Mouse (Mus musculus): ENCODE results near the gene Tmem184b. TPM values are rescaled to one million over a fixed set of nuclear protein-coding genes. Genes with fewer than 3 reads are reported as not detected.

The Tmem184b gene
- polyA plus RNA-seq, 1 experiment from 2014 or later: 42.4 TPM

DNA sequence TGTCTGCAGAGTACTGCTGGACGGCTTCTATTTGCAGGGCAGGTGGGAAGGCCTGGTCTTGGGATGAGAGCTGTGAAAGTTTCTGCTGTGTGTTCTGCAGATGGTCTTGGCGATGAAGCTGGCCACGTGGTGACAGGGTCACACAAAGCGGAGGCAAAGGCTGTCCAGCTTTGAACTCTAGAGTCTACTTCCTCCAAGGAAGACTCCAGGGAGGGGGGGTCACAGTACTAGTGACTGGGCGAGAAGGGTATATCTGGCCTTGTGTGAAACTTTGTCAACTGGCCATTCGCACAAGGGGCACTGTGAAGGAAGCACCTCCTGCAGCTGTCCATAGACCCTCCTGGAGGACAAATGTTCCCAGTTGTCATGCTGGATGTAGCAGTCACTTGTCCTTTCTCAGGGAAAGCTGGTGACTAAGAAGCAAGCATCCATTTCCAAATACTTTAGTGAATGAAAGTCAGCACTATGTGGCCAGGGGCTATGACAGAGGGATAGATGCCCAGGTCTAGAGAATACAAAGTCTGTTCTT is 19.4 kb upstream of the Tmem184b start:
- Histone ChIP-seq H3K36me3 (ENCODE audit: control insufficient read depth, insufficient read depth, low read length) (peaks cover 71% of the 10 kb centered on the region), H3K4me1 (ENCODE audit: control insufficient read depth, insufficient read depth, low read depth, low read length) (no peaks in the 10 kb centered on the region), H3K4me3 (ENCODE audit: low read length) (no peak overlapping the region), H3K4me2 (ENCODE audit: low read length) (no peak overlapping the region), H3K9me3 (ENCODE audit: control insufficient read depth, low read length) (no peaks in the 10 kb centered on the region), H3K9ac (ENCODE audit: low read depth, low read length) (no peak overlapping the region), H3K27me3 (replicated peaks; ENCODE audit: control insufficient read depth, insufficient read depth, low read length) (no peaks in the 10 kb centered on the region), H3K27ac (ENCODE audit: low read depth, low read length) (no peak overlapping the region)
- 82% methylated on average over 6 of the region's 6 CpGs for WGBS
- no peak for ATAC-seq

DNA sequence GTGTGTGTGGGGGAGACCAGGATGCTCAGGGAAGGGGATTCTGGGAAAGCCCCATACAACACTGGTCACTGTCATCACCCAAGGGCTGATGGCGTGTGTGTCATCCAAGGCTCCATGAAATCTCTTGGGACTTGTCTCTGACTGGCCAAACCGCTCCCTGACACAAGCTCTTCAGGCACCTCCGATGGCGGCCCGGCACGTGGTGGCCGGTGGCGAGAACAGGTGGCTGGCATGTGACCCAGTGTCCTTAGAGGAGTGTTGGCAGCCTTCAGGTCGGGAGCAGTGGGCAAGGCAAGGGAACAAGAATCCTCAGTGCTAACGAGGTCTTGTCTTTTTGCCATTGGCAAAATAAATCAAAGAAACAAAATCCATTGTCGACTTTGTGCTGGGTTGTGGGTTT is 15.3 kb upstream of the Tmem184b start:
- H3K9me3 ChIP-seq (ENCODE audit: control insufficient read depth, low read length): no peaks in the 10 kb centered on the region
- no peaks in the 10 kb centered on the region for H3K4me1 ChIP-seq (ENCODE audit: control insufficient read depth, insufficient read depth, low read depth, low read length)
- H3K4me3 ChIP-seq (ENCODE audit: low read length): no peak overlapping the region
- H3K9ac ChIP-seq (ENCODE audit: low read depth, low read length): no peak overlapping the region
- no peak for ATAC-seq
- no peak overlapping the region for H3K27ac ChIP-seq (ENCODE audit: low read depth, low read length)
- no peak overlapping the region for H3K4me2 ChIP-seq (ENCODE audit: low read length)
- peaks cover 48% of the 10 kb centered on the region for H3K36me3 ChIP-seq (ENCODE audit: control insufficient read depth, insufficient read depth, low read length)
- 89% methylated on average over 11 of the region's 11 CpGs for WGBS
- H3K27me3 ChIP-seq (replicated peaks; ENCODE audit: control insufficient read depth, insufficient read depth, low read length): no peaks in the 10 kb centered on the region

- no peak overlapping the region for H3K4me3 ChIP-seq (ENCODE audit: low read length)
- no peaks in the 10 kb centered on the region for H3K9me3 ChIP-seq (ENCODE audit: control insufficient read depth, low read length)
- no peaks in the 10 kb centered on the region for H3K4me1 ChIP-seq (ENCODE audit: control insufficient read depth, insufficient read depth, low read depth, low read length)
- no peak for ATAC-seq
- 100% methylated on average over 3 of the region's 3 CpGs for WGBS
- no peak overlapping the region for H3K9ac ChIP-seq (ENCODE audit: low read depth, low read length)
- H3K27ac ChIP-seq (ENCODE audit: low read depth, low read length): no peak overlapping the region
- peaks cover 45% of the 10 kb centered on the region for H3K36me3 ChIP-seq (ENCODE audit: control insufficient read depth, insufficient read depth, low read length)
- no peaks in the 10 kb centered on the region for H3K27me3 ChIP-seq (replicated peaks; ENCODE audit: control insufficient read depth, insufficient read depth, low read length)
- H3K4me2 ChIP-seq (ENCODE audit: low read length): no peak overlapping the region
Observed at GRCm38 (mm10) chr15:79418265-79418664, 14.9 kb upstream of the Tmem184b start.

GRCm38 (mm10) chr15:79417379-79417778 is 14.0 kb upstream of the Tmem184b start:
- no peak for ATAC-seq
- H3K4me1 ChIP-seq (ENCODE audit: control insufficient read depth, insufficient read depth, low read depth, low read length): no peaks in the 10 kb centered on the region
- WGBS: 96% methylated on average over 3 of the region's 3 CpGs
- peaks cover 37% of the 10 kb centered on the region for H3K36me3 ChIP-seq (ENCODE audit: control insufficient read depth, insufficient read depth, low read length)
- H3K27ac ChIP-seq (ENCODE audit: low read depth, low read length): no peak overlapping the region
- no peaks in the 10 kb centered on the region for H3K27me3 ChIP-seq (replicated peaks; ENCODE audit: control insufficient read depth, insufficient read depth, low read length)
- no peak overlapping the region for H3K4me2 ChIP-seq (ENCODE audit: low read length)
- no peak overlapping the region for H3K4me3 ChIP-seq (ENCODE audit: low read length)
- H3K9me3 ChIP-seq (ENCODE audit: control insufficient read depth, low read length): no peaks in the 10 kb centered on the region
- no peak overlapping the region for H3K9ac ChIP-seq (ENCODE audit: low read depth, low read length)

DNA sequence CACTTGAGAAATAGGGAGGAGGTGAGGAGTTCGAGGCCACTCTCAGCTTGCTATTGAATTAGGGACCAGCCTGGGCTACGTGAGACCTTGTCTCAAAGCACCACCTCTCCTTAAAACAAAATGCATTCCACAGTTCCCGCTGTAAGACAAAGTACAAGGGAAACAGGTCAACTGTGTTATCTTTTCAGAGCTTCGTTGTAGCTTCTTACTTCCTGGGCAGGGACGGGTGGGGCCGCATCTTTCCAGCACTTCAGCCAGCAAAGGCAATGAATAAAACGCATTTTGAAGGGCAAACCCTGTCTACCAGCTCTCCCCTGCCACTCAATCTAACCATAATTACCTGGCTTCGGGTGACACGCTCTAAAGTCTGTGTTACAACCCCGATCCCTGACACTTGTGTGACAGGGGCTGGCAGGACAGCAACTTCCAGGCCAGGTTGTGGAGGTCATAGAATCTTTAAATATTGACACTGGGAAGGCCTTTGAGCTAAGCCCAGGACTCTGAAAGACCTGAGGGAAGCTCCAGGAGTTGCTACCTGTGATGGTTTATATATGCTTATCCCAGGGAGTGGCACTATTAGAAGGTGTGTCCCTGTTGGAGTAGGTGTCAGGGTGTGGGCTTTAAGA is 13.2 kb upstream of the Tmem184b start:
- Histone ChIP-seq H3K36me3 (ENCODE audit: control insufficient read depth, insufficient read depth, low read length) (peaks cover 30% of the 10 kb centered on the region), H3K4me3 (ENCODE audit: low read length) (no peak overlapping the region), H3K9me3 (ENCODE audit: control insufficient read depth, low read length) (no peaks in the 10 kb centered on the region), H3K27ac (ENCODE audit: low read depth, low read length) (no peak overlapping the region), H3K4me2 (ENCODE audit: low read length) (no peak overlapping the region), H3K27me3 (replicated peaks; ENCODE audit: control insufficient read depth, insufficient read depth, low read length) (no peaks in the 10 kb centered on the region), H3K9ac (ENCODE audit: low read depth, low read length) (no peak overlapping the region), H3K4me1 (ENCODE audit: control insufficient read depth, insufficient read depth, low read depth, low read length) (no peaks in the 10 kb centered on the region)
- 94% methylated on average over 10 of the region's 10 CpGs for WGBS
- no peak for ATAC-seq

DNA sequence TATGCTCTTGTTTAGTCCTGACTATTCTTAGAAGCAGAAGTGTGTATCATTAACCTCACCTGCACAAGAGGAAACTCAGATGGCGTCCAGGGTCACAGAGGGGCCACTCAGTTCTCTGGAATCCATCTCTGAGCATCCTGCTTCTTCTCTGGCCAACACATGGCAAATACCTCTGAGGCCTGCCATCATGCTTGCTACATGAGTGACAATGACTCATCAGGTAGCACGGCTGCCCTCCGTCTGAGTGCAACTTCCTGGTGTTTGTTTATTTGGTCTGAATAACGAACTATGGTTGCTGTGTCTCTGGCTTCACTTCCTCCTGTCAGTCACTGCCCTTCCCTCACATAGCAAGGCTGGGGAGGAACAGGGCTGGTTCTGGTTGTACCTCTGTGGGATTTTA is 11.1 kb upstream of the Tmem184b start:
- Histone ChIP-seq H3K27ac (ENCODE audit: low read depth, low read length) (no peak overlapping the region), H3K27me3 (replicated peaks; ENCODE audit: control insufficient read depth, insufficient read depth, low read length) (no peaks in the 10 kb centered on the region), H3K4me1 (ENCODE audit: control insufficient read depth, insufficient read depth, low read depth, low read length) (no peaks in the 10 kb centered on the region), H3K9me3 (ENCODE audit: control insufficient read depth, low read length) (no peaks in the 10 kb centered on the region), H3K9ac (ENCODE audit: low read depth, low read length) (no peak overlapping the region), H3K4me3 (ENCODE audit: low read length) (no peak overlapping the region), H3K4me2 (ENCODE audit: low read length) (no peak overlapping the region), H3K36me3 (ENCODE audit: control insufficient read depth, insufficient read depth, low read length) (peaks cover 15% of the 10 kb centered on the region)
- WGBS: 57% methylated on average over 4 of the region's 4 CpGs
- ATAC-seq: no peak

- H3K27ac ChIP-seq (ENCODE audit: low read depth, low read length): no peak overlapping the region
- H3K36me3 ChIP-seq (ENCODE audit: control insufficient read depth, insufficient read depth, low read length): peaks cover 8% of the 10 kb centered on the region
- no peaks in the 10 kb centered on the region for H3K27me3 ChIP-seq (replicated peaks; ENCODE audit: control insufficient read depth, insufficient read depth, low read length)
- WGBS: 84% methylated on average over 8 of the region's 8 CpGs
- no peak overlapping the region for H3K9ac ChIP-seq (ENCODE audit: low read depth, low read length)
- no peaks in the 10 kb centered on the region for H3K4me1 ChIP-seq (ENCODE audit: control insufficient read depth, insufficient read depth, low read depth, low read length)
- H3K9me3 ChIP-seq (ENCODE audit: control insufficient read depth, low read length): no peaks in the 10 kb centered on the region
- ATAC-seq: no peak
- H3K4me3 ChIP-seq (ENCODE audit: low read length): no peak overlapping the region
- H3K4me2 ChIP-seq (ENCODE audit: low read length): no peak overlapping the region
Observed at GRCm38 (mm10) chr15:79413802-79414201, 10.4 kb upstream of the Tmem184b start.

- peaks cover 3% of the 10 kb centered on the region; the same call in 1 of the 2 replicates for H3K36me3 ChIP-seq (ENCODE audit: control insufficient read depth, insufficient read depth, low read length)
- no peak overlapping the region for H3K4me3 ChIP-seq (ENCODE audit: low read length)
- H3K4me1 ChIP-seq (ENCODE audit: control insufficient read depth, insufficient read depth, low read depth, low read length): no peaks in the 10 kb centered on the region
- no peaks in the 10 kb centered on the region for H3K9me3 ChIP-seq (ENCODE audit: control insufficient read depth, low read length)
- H3K9ac ChIP-seq (ENCODE audit: low read depth, low read length): no peak overlapping the region
- no peak overlapping the region for H3K27ac ChIP-seq (ENCODE audit: low read depth, low read length)
- no peak for ATAC-seq
- WGBS: 96% methylated on average over 3 of the region's 3 CpGs
- no peaks in the 10 kb centered on the region for H3K27me3 ChIP-seq (replicated peaks; ENCODE audit: control insufficient read depth, insufficient read depth, low read length)
- no peak overlapping the region for H3K4me2 ChIP-seq (ENCODE audit: low read length)
Observed at GRCm38 (mm10) chr15:79413201-79413600, 9.8 kb upstream of the Tmem184b start.

DNA sequence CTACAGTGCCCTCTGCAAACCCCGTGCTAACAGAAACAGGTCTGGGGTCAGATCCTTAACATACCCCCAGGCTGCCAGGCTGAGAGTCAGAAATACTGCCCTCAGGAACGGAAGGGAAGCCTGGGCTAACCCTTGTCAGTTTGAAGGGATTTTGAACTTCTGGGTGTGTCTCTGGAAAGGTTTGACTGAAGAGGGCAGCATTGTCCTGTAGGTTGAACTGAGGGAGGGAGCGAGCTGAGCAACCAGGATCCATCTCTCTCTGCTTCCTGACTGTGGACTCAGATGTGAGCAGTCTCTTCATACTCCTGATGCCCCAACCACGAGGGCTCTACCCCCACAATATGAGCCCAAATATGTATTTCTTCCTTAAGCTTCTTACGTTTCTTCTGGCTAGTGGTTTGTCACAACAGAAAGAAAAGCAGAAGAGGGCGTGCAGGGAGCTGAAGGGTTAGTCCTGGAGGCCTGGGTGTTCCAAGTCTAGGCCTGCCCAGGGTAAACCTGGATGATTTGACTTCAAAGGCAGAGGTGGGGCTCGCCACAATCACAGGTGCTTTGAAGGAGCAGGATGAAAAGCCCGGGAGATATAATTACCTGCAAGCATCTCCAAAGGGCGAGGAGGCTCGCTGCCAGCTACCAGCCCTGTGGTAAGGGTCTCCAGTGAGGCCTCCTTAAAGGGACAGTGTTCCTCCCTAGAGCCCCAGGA is 8.1 kb upstream of the Tmem184b start:
- no peaks in the 10 kb centered on the region for H3K36me3 ChIP-seq (ENCODE audit: control insufficient read depth, insufficient read depth, low read length)
- no peak overlapping the region for H3K9ac ChIP-seq (ENCODE audit: low read depth, low read length)
- H3K4me2 ChIP-seq (ENCODE audit: low read length): no peak overlapping the region
- no peaks in the 10 kb centered on the region for H3K9me3 ChIP-seq (ENCODE audit: control insufficient read depth, low read length)
- no peaks in the 10 kb centered on the region for H3K4me1 ChIP-seq (ENCODE audit: control insufficient read depth, insufficient read depth, low read depth, low read length)
- WGBS: 68% methylated on average over 10 of the region's 10 CpGs
- H3K27ac ChIP-seq (ENCODE audit: low read depth, low read length): no peak overlapping the region
- H3K4me3 ChIP-seq (ENCODE audit: low read length): no peak overlapping the region
- H3K27me3 ChIP-seq (replicated peaks; ENCODE audit: control insufficient read depth, insufficient read depth, low read length): no peaks in the 10 kb centered on the region
- no peak for ATAC-seq

Measured in hindbrain, embryonic 16.5 days (tissue).